Mouse (Mus musculus) forebrain, embryonic 14.5 days (tissue): ENCODE results near the gene Myo1d. TPM values are rescaled to one million over a fixed set of nuclear protein-coding genes. Genes with fewer than 3 reads are reported as not detected.
A peak's percentile ranks its signal among the peaks of the same experiment; 100 is the strongest.

Experiments
- ATAC-seq: fragments of 200-750 bp; cut with Nextera tagmentation; 2 replicates; pipeline ENCODE4 v1.8.0; 2017; ENCODE audit warnings: mild to moderate bottlenecking, moderate library complexity
- DNase-seq: peaks from one replicate; pipeline ENCODE4 v3.0.0-alpha.2; 2015; ENCODE audit warnings: low spot score
- H3K27ac ChIP-seq: fragments of 300-500 bp; sonication (generic); 2 replicates; pipeline ENCODE4 v1.5.1; 2014; ENCODE audit warnings: low read depth, mild to moderate bottlenecking, control low read depth, low read length, moderate library complexity
- H3K27me3 ChIP-seq: fragments of 300-500 bp; sonication (generic); replicated peaks from 2 replicates; pipeline ENCODE4 v1.6.1; 2014; ENCODE audit warnings: low read length, control low read depth, mixed read lengths; ENCODE audit not compliant: control insufficient read depth, insufficient read depth
- H3K36me3 ChIP-seq: fragments of 300-500 bp; sonication (generic); 2 replicates; pipeline ENCODE4 v1.6.1; 2014; ENCODE audit warnings: low read length, control low read depth; ENCODE audit not compliant: control insufficient read depth, insufficient read depth
- H3K4me1 ChIP-seq: fragments of 300-500 bp; sonication (generic); 2 replicates; pipeline ENCODE4 v1.6.1; 2014; ENCODE audit warnings: antibody characterized with exemption, low read length, control low read depth; ENCODE audit not compliant: control insufficient read depth, insufficient read depth
- H3K4me2 ChIP-seq: fragments of 300-500 bp; sonication (generic); 2 replicates; pipeline ENCODE4 v1.6.1; 2014; ENCODE audit warnings: mild to moderate bottlenecking, control low read depth, low read length
- H3K4me3 ChIP-seq: fragments of 300-500 bp; sonication (generic); 2 replicates; pipeline ENCODE4 v1.5.1; 2014; ENCODE audit warnings: low read depth, low read length, control low read depth
- H3K9ac ChIP-seq: fragments of 300-500 bp; sonication (generic); 2 replicates; pipeline ENCODE4 v1.6.1; 2014; ENCODE audit warnings: mild to moderate bottlenecking, low read length, control low read depth, moderate library complexity
- H3K9me3 ChIP-seq: fragments of 300-500 bp; sonication (generic); replicated peaks from 2 replicates; pipeline ENCODE4 v1.6.1; 2016; ENCODE audit warnings: low read length, control low read depth, mixed read lengths; ENCODE audit not compliant: control insufficient read depth
- WGBS: fragments of 180-500 bp; shearing (Covaris S2); extraction: QIAGEN DNeasy Blood & Tissue Kit; methylation state at CpG from one replicate; pipeline ENCODE4 v1.1.7; 2014; 5-methylcytosine and 5-hydroxymethylcytosine counted together
- polyA plus RNA-seq: library from polyadenylated mRNA; unstranded; fragments of >200 nt; fragmentation: Nextera tagmentation; extraction: Ambion mirVana; gene quantifications from 2 replicates; pipeline ENCODE4 v1.2.1, GENCODE M21; 2014

Myo1d gene
- polyA plus RNA-seq, 1 experiment from 2014 or later: 1.3 TPM

- peak; percentile 84 for ATAC-seq
- peak overlapping the region; percentile 61 for H3K9ac ChIP-seq
- no peaks in the 10 kb centered on the region for H3K36me3 ChIP-seq
- H3K9me3 ChIP-seq: no peaks in the 10 kb centered on the region
- peaks cover 19% of the 10 kb centered on the region for H3K4me1 ChIP-seq
- peak overlapping the region; percentile 52 for H3K4me2 ChIP-seq
- peak; percentile 82 for DNase-seq
- H3K27ac ChIP-seq: peak overlapping the region; percentile 93
- 0 out of 2 replicates have a peak, but pooled peaks cover 4% of the 10 kb centered on the region for H3K27me3 ChIP-seq
- WGBS: under 1% methylated on average over 24 of the region's 24 CpGs
- H3K4me3 ChIP-seq: peak overlapping the region; percentile 18
These were observed 177.0 kb downstream of the Myo1d start for GRCm38 (mm10) chr11:80602707-80603441.

DNA sequence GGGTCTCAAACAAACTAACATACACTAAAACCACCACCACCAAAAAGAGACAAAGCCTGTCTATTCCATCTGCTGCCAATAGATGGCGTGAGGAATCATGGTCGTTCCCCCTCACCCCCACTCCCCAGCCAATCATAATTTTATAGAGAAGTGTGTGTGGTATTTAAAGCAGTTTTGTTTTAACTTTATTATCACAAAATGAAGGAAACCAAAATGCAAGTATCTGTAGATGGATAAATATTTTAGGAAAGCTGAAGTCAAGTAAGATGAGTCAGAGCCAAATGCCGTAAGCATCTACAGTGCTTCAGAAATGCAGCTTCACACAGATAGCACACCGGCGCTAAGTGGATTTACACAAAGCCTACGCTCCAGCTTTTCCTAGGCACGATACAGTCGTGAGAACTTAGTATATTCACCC is 177.8 kb downstream of the Myo1d start:
- Histone ChIP-seq H3K27ac (peak overlapping the region; percentile 93), H3K9ac (no peak overlapping the region; the same call in 1 of the 2 replicates), H3K36me3 (no peaks in the 10 kb centered on the region), H3K27me3 (0 out of 2 replicates have a peak, but pooled peaks cover 4% of the 10 kb centered on the region), H3K9me3 (no peaks in the 10 kb centered on the region), H3K4me3 (no peak overlapping the region), H3K4me1 (peaks cover 19% of the 10 kb centered on the region), H3K4me2 (peak overlapping the region; percentile 52)
- ATAC-seq (no peak), DNase-seq (peak; percentile 78)
- 16% methylated on average over 8 of the region's 8 CpGs for WGBS

- no peaks in the 10 kb centered on the region for H3K9me3 ChIP-seq
- H3K27ac ChIP-seq: peak overlapping the region; percentile 63; the same call in 1 of the 2 replicates
- 0 out of 2 replicates have a peak, but pooled peaks cover 4% of the 10 kb centered on the region for H3K27me3 ChIP-seq
- peak; percentile 62 for DNase-seq
- no peak overlapping the region for H3K9ac ChIP-seq
- ATAC-seq: peak; percentile 43; the same call in 1 of the 2 replicates
- H3K36me3 ChIP-seq: no peaks in the 10 kb centered on the region
- H3K4me2 ChIP-seq: no peak overlapping the region
- H3K4me3 ChIP-seq: no peak overlapping the region
- 80% methylated on average over 20 of the region's 20 CpGs for WGBS
- H3K4me1 ChIP-seq: peaks cover 19% of the 10 kb centered on the region
These were observed 178.6 kb downstream of the Myo1d start for GRCm38 (mm10) chr11:80601040-80601864.

DNA sequence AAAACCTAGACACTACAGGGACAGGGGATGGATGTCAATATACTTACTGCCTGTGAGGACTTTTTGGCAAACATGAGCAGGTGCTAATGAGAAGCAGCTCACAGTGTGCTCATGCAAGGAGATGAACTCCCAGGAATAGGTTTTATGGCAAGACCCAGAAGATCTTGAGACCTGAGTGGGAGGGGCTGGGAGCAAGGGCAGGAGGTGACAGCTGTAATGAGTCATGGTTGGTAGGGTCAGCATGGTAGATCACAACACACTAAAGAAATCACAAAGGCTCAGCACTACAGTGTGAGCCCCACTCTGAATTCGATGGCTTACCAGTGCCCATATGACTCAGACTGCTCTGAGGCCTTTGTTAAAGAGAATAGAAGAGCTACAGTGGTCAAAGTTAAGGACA is 184.3 kb downstream of the Myo1d start:
- ATAC-seq (no peak), DNase-seq (no peak)
- no peak overlapping the region for H3K4me2 ChIP-seq

DNA sequence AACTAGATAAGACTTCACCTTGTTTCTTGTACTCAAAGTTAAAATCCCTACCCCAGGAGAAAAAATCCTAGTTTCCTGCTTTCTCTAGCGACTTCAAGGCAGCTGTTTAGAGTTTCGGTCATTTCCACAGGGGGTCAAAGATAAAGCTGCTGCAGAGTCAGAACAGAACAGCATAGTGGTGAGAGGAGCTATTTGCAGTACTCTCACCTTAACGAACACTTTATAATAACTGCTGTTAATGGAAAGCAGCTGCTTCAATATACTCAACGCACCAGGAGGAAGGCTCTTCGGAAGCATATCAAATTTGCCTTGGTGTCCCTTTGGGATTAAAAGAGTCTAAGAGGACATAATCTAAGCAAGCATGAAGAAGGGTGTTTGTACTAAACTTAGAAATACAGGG is 190.4 kb downstream of the Myo1d start:
- Histone ChIP-seq H3K4me3 (no peak overlapping the region), H3K27ac (no peak overlapping the region), H3K4me2 (no peak overlapping the region), H3K36me3 (no peaks in the 10 kb centered on the region), H3K27me3 (0 out of 2 replicates have a peak, but pooled peaks cover 2% of the 10 kb centered on the region), H3K9me3 (no peaks in the 10 kb centered on the region), H3K9ac (no peak overlapping the region), H3K4me1 (no peaks in the 10 kb centered on the region)
- DNase-seq (no peak), ATAC-seq (no peak)
- WGBS: 49% methylated on average over 5 of the region's 5 CpGs

More for the DNA sequence above, 184.3 kb downstream of the Myo1d start:
- no peak overlapping the region for H3K9ac ChIP-seq
- whole genome bisulfite sequencing: 80% methylated on average over 1 of the region's 1 CpGs
- H3K9me3 ChIP-seq: no peaks in the 10 kb centered on the region
- H3K4me3 ChIP-seq: no peak overlapping the region
- no peak overlapping the region for H3K27ac ChIP-seq
- no peaks in the 10 kb centered on the region for H3K27me3 ChIP-seq
- H3K4me1 ChIP-seq: no peaks in the 10 kb centered on the region
- no peaks in the 10 kb centered on the region for H3K36me3 ChIP-seq

- Histone ChIP-seq H3K9me3 (no peaks in the 10 kb centered on the region), H3K4me3 (no peak overlapping the region), H3K27ac (no peak overlapping the region), H3K36me3 (no peaks in the 10 kb centered on the region), H3K27me3 (peaks cover 9% of the 10 kb centered on the region), H3K9ac (no peak overlapping the region), H3K4me1 (peaks cover 4% of the 10 kb centered on the region; the same call in 1 of the 2 replicates), H3K4me2 (no peak overlapping the region)
- DNase-seq (peak; percentile 55), ATAC-seq (no peak)
These were observed 194.1 kb downstream of the Myo1d start for GRCm38 (mm10) chr11:80585761-80586160.

GRCm38 (mm10) chr11:80585211-80585610 is 194.6 kb downstream of the Myo1d start:
- H3K4me3 ChIP-seq: no peak overlapping the region
- no peak overlapping the region for H3K9ac ChIP-seq
- H3K27me3 ChIP-seq: peaks cover 12% of the 10 kb centered on the region
- DNase-seq (no peak), ATAC-seq (no peak)
- H3K4me1 ChIP-seq: peaks cover 4% of the 10 kb centered on the region; the same call in 1 of the 2 replicates
- H3K4me2 ChIP-seq: no peak overlapping the region
- no peaks in the 10 kb centered on the region for H3K9me3 ChIP-seq
- no peak overlapping the region for H3K27ac ChIP-seq
- H3K36me3 ChIP-seq: no peaks in the 10 kb centered on the region
- WGBS: 35% methylated on average over 11 of the region's 11 CpGs

DNA sequence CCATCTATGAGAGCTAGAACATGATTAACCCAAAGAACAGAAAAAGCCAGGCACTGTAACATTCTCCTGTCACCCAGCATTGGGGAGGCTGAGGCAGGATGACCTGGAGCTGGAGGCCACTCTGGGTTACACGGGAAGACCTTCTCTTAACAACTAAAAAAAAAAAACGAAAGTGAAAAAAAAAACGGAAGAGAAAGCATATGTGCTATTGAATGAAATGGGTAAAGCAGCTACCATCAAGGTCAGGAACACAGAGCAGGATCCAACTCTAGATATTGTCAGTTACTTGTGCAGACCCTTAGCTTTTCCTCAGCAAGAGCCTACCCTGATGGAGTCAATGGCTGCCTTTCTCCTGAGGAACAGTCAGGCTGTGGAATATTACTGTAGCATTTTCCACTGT is 199.3 kb downstream of the Myo1d start:
- no peak for ATAC-seq
- H3K27me3 ChIP-seq: peaks cover 12% of the 10 kb centered on the region
- peaks cover 20% of the 10 kb centered on the region for H3K4me1 ChIP-seq
- no peak overlapping the region for H3K4me3 ChIP-seq
- no peaks in the 10 kb centered on the region for H3K36me3 ChIP-seq
- DNase-seq: no peak
- H3K4me2 ChIP-seq: no peak overlapping the region
- whole genome bisulfite sequencing: 86% methylated on average over 3 of the region's 3 CpGs
- H3K27ac ChIP-seq: no peak overlapping the region
- no peak overlapping the region for H3K9ac ChIP-seq
- no peaks in the 10 kb centered on the region for H3K9me3 ChIP-seq
